Mouse (Mus musculus) embryonic facial prominence, embryonic 12.5 days (tissue): ENCODE measurements around the gene Rtn3. TPM values are rescaled to one million over a fixed set of nuclear protein-coding genes. Genes with fewer than 3 reads are reported as not detected.
A peak's percentile ranks its signal among the peaks of the same experiment; 100 is the strongest.
"Not testable (repeated sequence)": the region's sequence is repeated elsewhere in the genome, so short reads cannot be mapped to it uniquely, and the experiment has no call there.

Experiments
- ATAC-seq: fragments of 200-750 bp; cut with Nextera tagmentation; 2 replicates; pipeline ENCODE4 v1.8.0; 2017; ENCODE audit not compliant: insufficient number of reproducible peaks, insufficient read depth, low FRiP score, low TSS enrichment
- H3K27ac ChIP-seq: fragments of 300-500 bp; sonication (generic); 2 replicates; pipeline ENCODE4 v1.5.1; 2016; ENCODE audit warnings: mild to moderate bottlenecking
- H3K27me3 ChIP-seq: fragments of 300-500 bp; sonication (generic); 2 replicates; pipeline ENCODE4 v1.6.1; 2016; ENCODE audit warnings: mild to moderate bottlenecking, moderate library complexity
- H3K36me3 ChIP-seq: fragments of 300-500 bp; sonication (generic); 2 replicates; pipeline ENCODE4 v1.6.1; 2016; ENCODE audit warnings: mild to moderate bottlenecking
- H3K4me1 ChIP-seq: fragments of 300-500 bp; sonication (generic); 2 replicates; pipeline ENCODE4 v1.6.1; 2016
- H3K4me2 ChIP-seq: fragments of 300-500 bp; sonication (generic); replicated peaks from 2 replicates; pipeline ENCODE4 v1.6.1; 2016; ENCODE audit warnings: mild to moderate bottlenecking, moderate library complexity
- H3K4me3 ChIP-seq: fragments of 300-500 bp; sonication (generic); 2 replicates; pipeline ENCODE4 v1.5.1; 2016; ENCODE audit warnings: mild to moderate bottlenecking
- H3K9ac ChIP-seq: fragments of 300-500 bp; sonication (generic); 2 replicates; pipeline ENCODE4 v1.6.1; 2016; ENCODE audit warnings: mild to moderate bottlenecking, moderate library complexity
- H3K9me3 ChIP-seq: fragments of 300-500 bp; sonication (generic); 2 replicates; pipeline ENCODE4 v1.6.1; 2016; ENCODE audit warnings: mild to moderate bottlenecking, moderate library complexity
- WGBS: fragments of 180-500 bp; shearing (Covaris S2); methylation state at CpG from one replicate; pipeline ENCODE4 v1.1.7; 2016; 5-methylcytosine and 5-hydroxymethylcytosine counted together
- polyA plus RNA-seq: library from polyadenylated mRNA; unstranded; fragments of >200 nt; fragmentation: Nextera tagmentation; extraction: Ambion mirVana; gene quantifications from 2 replicates; pipeline ENCODE4 v1.2.1, GENCODE M21; 2016

Rtn3 gene
- polyA plus RNA-seq, 1 experiment from 2014 or later = 143 TPM

DNA sequence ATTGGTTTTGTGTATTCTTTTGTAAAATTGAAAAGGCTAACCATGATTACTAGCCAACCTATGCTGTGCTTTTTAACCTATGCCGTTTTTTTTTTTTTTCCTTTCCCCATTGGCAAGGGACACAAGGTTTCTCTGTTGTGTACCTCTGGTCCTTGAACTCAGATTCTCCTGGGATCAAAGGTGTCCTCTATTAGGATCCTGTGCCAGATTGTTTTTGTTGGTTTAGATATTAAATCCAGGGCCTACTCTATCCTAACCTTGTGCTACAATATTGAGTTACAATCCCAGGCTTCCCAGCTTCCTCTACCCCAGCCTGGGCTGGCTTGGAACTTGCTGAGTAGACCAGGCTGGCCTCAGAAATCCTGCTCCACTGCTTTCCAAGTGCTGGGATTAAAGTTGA lies 17.6 kb upstream of the Rtn3 start:
- 0 out of 2 replicates have a peak, but pooled peaks cover 3% of the 10 kb centered on the region for H3K4me1 ChIP-seq
- no peak overlapping the region for H3K4me2 ChIP-seq
- H3K4me3 ChIP-seq = no peak overlapping the region
- ATAC-seq = no peak
- H3K27me3 ChIP-seq = no peaks in the 10 kb centered on the region
- H3K9ac ChIP-seq = no peak overlapping the region
- H3K36me3 ChIP-seq = no peaks in the 10 kb centered on the region
- no peak overlapping the region for H3K27ac ChIP-seq
- H3K9me3 ChIP-seq = no peaks in the 10 kb centered on the region
- 77% methylated on average over 1 of the region's 1 CpGs for WGBS

DNA sequence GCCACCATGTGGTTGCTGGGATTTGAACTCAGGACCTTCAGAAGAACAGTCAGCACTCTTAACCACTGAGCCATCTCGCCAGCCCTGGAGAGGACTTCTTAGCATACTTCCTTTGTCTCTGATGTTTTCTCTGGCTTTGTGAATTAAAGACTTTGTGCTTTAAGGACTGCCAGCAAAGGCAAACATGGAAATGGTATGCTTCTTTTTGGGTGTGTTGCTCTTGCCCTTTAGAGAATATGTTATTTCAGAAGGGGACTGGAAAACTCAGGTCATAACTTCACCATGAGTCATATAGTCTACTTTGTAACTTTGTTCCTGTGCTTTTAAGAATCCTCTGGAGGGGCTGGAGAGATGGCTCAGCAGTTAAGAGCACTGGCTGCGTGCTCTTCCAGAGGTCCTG lies 15.7 kb upstream of the Rtn3 start:
- no peak overlapping the region for H3K9ac ChIP-seq
- H3K27me3 ChIP-seq = no peaks in the 10 kb centered on the region
- H3K27ac ChIP-seq = no peak overlapping the region
- 0 out of 2 replicates have a peak, but pooled peaks cover 3% of the 10 kb centered on the region for H3K4me1 ChIP-seq
- ATAC-seq = no peak
- no peak overlapping the region for H3K4me3 ChIP-seq
- H3K9me3 ChIP-seq = no peaks in the 10 kb centered on the region
- H3K36me3 ChIP-seq = no peaks in the 10 kb centered on the region
- 94% methylated on average over 2 of the region's 2 CpGs for WGBS
- H3K4me2 ChIP-seq = no peak overlapping the region

DNA sequence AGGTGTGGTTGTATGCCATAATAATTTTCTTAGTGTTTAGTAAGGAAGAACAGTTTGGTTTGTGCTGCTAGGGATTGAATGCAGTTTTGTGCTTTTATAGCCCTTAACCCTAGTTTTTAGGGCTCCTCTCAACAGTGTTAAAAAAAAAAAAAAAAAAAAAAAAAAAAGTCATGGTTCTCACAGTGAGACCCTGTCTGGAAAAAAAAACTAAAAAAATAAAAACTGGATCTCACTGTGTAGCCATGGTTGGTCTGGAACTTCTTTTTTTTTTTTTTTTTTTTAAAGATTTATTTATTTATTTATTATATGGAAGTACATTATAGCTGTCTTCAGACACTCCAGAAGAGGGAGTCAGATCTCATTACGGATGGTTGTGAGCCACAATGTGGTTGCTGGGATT lies 13.0 kb upstream of the Rtn3 start:
- not testable (repeated sequence) for H3K4me2 ChIP-seq, H3K9ac ChIP-seq, ATAC-seq, H3K4me1 ChIP-seq, H3K36me3 ChIP-seq, H3K27me3 ChIP-seq, H3K9me3 ChIP-seq, H3K4me3 ChIP-seq, H3K27ac ChIP-seq
- 79% methylated on average over 1 of the region's 1 CpGs for WGBS

DNA sequence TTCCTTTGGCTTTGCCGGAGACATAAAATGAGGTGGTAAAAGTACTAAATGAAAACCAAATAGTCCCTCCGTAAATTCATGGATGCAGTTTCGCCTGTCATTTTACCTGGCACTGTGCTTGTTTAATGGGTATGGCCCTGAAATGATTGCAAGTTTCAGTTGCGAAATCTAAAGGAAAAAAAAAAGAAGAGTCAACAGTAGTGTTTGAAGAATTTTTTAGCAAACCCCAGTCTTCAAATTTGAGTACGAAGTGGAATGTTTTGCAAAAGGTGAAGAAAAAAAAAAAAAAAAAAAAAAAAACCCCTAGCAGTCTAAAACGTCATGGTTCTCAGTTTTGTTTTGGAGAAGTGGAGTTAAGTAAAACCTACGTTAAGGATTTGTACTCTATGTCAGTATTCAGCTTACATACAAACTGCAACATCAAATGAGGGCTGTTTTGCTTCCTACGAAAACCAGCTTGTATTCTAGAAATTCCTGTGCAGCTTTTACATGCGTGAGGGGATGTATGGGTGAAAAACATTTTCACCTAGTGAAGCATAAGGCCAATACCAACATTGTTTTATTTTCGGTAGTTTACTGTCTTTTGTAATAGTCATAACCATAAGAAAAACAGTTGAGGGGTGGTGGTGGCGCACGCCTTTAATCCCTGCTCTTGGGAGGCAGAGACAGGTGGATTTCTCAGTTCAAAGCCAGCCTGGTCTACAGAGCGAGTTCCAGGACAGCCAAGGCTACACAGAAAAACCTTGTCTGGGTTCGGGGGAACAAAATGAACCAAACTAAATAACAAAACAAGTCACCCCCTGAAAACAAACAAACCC lies 12.3 kb upstream of the Rtn3 start:
- H3K4me3 ChIP-seq = peak overlapping the region; percentile 68
- 0 out of 2 replicates have a peak, but pooled peaks cover 3% of the 10 kb centered on the region for H3K4me1 ChIP-seq
- no peaks in the 10 kb centered on the region for H3K27me3 ChIP-seq
- H3K36me3 ChIP-seq = no peaks in the 10 kb centered on the region
- no peaks in the 10 kb centered on the region for H3K9me3 ChIP-seq
- H3K4me2 ChIP-seq = peak overlapping the region; percentile 65
- WGBS = 46% methylated on average over 14 of the region's 14 CpGs
- H3K27ac ChIP-seq = no peak overlapping the region
- ATAC-seq = no peak
- H3K9ac ChIP-seq = peak overlapping the region; percentile 82; the same call in 1 of the 2 replicates

DNA sequence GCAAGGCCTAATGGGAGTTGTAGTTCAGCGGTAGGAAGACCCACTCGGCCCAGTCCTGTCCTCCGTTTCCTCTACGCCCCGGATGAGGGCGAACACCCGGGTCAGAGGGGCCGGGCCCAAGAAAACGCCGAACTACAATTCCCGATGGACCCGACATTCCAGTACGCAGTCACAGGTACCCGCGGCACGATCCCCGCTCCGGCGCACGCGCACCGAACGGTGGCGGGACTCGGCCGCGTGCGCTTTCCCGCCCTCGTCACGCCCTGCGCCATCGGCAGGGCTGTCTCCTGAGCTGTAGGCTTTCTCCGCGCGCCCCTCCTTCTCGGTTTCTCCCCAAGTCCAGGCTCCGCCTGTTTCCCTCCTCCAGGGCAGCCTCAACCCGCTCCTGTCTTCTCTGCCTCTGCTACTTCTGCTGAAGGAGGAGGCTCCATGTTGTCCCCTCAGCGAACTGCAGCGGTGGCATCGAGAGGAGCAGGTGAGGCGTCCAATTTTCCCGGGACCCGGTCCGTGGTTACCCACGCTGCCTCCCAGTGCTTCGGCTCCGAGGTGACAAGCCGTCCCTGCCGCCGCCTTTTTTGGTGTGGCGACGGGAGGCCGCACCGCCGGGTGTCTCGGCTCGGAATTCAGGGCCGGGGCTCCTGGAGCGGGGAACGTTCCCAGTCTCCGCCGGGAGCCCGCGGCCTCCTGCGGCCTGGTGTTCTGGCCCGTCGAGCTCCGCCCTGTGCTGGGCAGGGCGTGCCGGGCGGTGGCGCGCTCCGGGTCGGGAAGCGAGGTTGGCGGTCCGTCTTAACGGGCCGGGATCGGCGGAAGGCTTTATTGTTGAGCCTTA lies 11.3 kb upstream of the Rtn3 start:
- no peaks in the 10 kb centered on the region for H3K36me3 ChIP-seq
- H3K4me2 ChIP-seq = peak overlapping the region; percentile 65
- H3K27me3 ChIP-seq = no peaks in the 10 kb centered on the region
- no peaks in the 10 kb centered on the region for H3K9me3 ChIP-seq
- WGBS = under 1% methylated on average over 84 of the region's 84 CpGs
- peak overlapping the region; percentile 82 for H3K9ac ChIP-seq
- ATAC-seq = peak; percentile 97
- H3K27ac ChIP-seq = peak overlapping the region; percentile 98
- H3K4me3 ChIP-seq = peak overlapping the region; percentile 68
- 0 out of 2 replicates have a peak, but pooled peaks cover 3% of the 10 kb centered on the region for H3K4me1 ChIP-seq

DNA sequence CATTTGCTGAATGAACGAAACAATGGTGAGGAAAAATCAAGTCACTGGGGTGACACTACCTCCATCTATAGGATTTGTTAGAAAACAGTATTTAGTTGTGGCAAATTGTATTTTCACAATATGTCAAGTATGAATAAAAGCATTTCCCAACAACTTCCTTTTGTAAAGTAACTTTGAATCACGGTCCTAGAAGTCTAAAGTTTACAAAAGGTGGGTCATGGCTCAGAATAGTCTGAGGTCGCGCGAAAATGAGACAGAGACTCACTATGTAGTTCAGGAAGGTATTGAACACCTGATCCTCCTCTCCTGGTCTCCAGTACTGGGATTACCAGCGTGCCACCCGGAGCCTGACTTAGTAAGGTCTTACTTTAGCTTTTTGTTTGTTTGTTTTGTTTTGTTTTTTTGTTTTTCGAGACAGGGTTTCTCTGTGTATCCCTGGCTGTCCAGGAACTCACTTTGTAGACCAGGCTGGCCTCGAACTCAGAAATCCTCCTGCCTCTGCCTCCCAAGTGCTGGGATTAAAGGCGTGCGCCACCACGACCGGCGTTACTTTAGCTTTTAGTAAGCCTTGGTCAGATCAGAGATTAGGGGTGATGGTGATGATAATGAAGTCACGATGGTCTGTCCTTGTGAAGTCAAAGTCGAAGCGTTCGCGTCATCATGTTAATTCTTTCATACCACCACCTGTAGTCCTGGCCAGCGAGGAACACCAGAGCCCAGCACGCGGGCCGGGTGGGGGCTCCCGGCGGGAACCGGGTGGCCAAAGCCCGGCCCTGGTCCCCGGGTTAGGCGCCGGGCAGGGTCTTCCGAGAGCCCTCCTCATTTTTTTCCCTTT lies 10.5 kb upstream of the Rtn3 start, which contains the start of gene Atl3:
Gene Atl3 (plus strand): TSS at position 689 of the 835 bp plus-strand sequence.
- peak within 1 kb of the TSS; percentile 68 for H3K4me3 ChIP-seq
- peak within 1 kb of the TSS; percentile 82 for H3K9ac ChIP-seq
- no peaks in the 10 kb centered on the region for H3K9me3 ChIP-seq
- 31% methylated on average over 31 of the region's 31 CpGs for WGBS
- H3K4me2 ChIP-seq = peak within 1 kb of the TSS; percentile 65
- ATAC-seq = no peak
- no peaks in the 10 kb centered on the region for H3K27me3 ChIP-seq
- no peaks in the 10 kb centered on the region for H3K36me3 ChIP-seq
- H3K4me1 ChIP-seq = 0 out of 2 replicates have a peak, but pooled peaks cover 3% of the 10 kb centered on the region
- peak within 1 kb of the TSS; percentile 98 for H3K27ac ChIP-seq

DNA sequence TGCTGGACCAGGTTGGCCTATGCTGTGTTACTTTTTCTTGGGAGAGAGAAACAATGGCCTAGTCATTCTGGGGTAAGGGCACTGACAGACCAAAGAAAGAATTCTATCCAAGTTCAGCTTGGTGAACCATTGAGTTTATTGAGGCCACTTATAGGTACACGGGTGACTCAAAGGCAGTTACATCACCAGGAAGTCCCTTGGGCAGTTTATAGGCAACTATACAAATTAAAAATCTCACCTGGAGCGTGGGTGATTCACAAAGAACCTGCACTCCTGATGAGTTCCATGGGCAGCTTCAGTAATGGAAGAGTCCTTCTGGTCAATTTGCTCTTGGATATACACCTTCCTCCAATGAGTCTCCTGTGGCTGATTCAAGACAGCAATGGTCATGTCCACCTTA lies 9.6 kb upstream of the Rtn3 start:
- 0 out of 2 replicates have a peak, but pooled peaks cover 3% of the 10 kb centered on the region for H3K4me1 ChIP-seq
- no peak overlapping the region for H3K4me2 ChIP-seq
- H3K4me3 ChIP-seq = no peak overlapping the region
- no peaks in the 10 kb centered on the region for H3K27me3 ChIP-seq
- H3K27ac ChIP-seq = no peak overlapping the region
- WGBS = 92% methylated on average over 2 of the region's 2 CpGs
- no peaks in the 10 kb centered on the region for H3K9me3 ChIP-seq
- no peak overlapping the region for H3K9ac ChIP-seq
- no peaks in the 10 kb centered on the region for H3K36me3 ChIP-seq
- no peak for ATAC-seq

DNA sequence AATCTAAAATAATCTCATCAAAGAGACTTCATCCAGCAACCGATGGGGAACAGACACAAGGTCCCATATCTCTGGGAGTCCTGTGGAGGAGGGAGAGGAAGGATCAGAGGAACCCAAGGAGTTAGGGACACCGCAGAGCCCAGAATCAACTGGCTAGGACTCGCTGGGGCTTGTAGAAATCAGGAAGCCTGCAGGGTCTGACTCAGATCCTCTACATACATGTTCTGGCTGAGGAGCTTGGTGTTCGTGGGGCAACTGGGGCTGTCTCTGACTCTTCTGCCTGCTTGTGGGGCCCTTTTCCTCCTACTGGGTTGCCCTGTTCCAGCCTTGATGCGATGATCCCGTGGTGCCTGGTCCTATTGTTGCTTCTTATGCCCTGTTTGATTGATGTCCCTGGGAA lies 8.9 kb upstream of the Rtn3 start:
- Histone ChIP-seq H3K4me2 (no peak overlapping the region), H3K9ac (no peak overlapping the region), H3K9me3 (no peaks in the 10 kb centered on the region), H3K27me3 (no peaks in the 10 kb centered on the region), H3K4me1 (no peaks in the 10 kb centered on the region), H3K4me3 (no peak overlapping the region), H3K36me3 (no peaks in the 10 kb centered on the region), H3K27ac (no peak overlapping the region)
- WGBS = 90% methylated on average over 6 of the region's 6 CpGs
- no peak for ATAC-seq

DNA sequence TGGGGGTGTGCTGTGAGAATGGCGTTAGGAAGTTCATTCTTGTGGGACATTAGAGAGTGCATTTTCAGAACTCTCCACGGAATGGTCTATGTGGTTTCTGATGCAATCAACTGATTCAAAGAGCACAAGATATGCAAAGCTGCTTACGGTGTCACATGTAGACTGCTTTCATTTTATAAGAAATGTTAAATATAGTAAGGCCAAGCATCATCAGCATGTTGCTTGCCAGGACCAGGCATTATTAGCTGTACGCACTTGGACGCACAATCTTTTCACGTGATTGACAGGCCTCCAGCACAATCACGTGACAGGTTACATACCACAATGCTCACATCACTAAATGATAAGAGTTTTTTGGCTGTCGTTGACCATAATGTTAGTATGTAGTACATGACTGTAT lies 4.6 kb upstream of the Rtn3 start:
- no peak for ATAC-seq
- Histone ChIP-seq H3K9ac (no peak overlapping the region), H3K4me2 (no peak overlapping the region), H3K4me1 (no peaks in the 10 kb centered on the region), H3K27ac (no peak overlapping the region), H3K36me3 (no peaks in the 10 kb centered on the region), H3K4me3 (no peak overlapping the region), H3K9me3 (no peaks in the 10 kb centered on the region), H3K27me3 (no peaks in the 10 kb centered on the region)
- WGBS = 83% methylated on average over 8 of the region's 8 CpGs

DNA sequence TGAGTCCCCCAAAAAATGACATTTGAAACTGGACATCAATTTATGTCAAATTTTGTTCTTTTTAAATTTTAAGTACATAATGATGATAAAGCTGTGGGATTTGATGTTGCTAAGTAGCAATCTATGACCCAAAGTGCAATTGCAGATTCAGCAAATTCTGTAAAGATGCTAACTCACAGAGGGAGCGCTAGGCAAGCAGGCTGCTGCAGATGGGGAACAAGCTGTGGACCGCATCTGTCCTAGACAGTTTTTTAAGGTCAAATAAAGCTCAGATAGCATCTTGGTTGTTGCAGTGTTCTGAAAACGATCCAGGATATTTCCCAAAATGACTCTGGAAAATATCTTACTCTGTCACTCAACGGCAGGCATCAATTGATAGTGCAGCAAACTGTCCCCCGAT lies 995 bp upstream of the Rtn3 start:
- H3K4me3 ChIP-seq = no peak overlapping the region
- H3K4me1 ChIP-seq = peaks cover 9% of the 10 kb centered on the region
- WGBS = 63% methylated on average over 5 of the region's 5 CpGs
- no peak overlapping the region for H3K27ac ChIP-seq
- no peaks in the 10 kb centered on the region for H3K36me3 ChIP-seq
- no peak overlapping the region for H3K9ac ChIP-seq
- ATAC-seq = no peak
- no peaks in the 10 kb centered on the region for H3K27me3 ChIP-seq
- H3K9me3 ChIP-seq = no peaks in the 10 kb centered on the region
- peak overlapping the region; percentile 69; the same call in 1 of the 2 replicates for H3K4me2 ChIP-seq

DNA sequence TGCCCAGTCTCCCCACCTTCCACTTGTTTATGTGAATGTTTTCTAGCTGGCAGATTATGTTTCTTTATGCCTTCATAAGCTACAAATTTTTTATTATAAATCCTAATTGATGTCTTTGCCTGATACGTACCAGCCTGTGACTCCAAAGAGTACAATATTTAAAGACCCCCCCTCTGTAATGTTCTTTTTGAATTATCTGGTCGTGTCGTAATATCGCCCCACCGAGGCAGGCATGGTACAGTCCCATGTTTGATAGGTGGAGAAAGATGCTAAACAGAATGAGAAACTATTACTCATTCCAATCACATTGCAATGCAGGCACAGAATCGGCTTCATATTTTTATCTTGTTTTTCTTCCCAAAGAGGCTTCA lies 416 bp upstream of the Rtn3 start:
- Histone ChIP-seq H3K4me3 (peak overlapping the region; percentile 98), H3K9ac (no peak overlapping the region; the same call in 1 of the 2 replicates), H3K27ac (peak overlapping the region; percentile 99; the same call in 1 of the 2 replicates), H3K27me3 (no peaks in the 10 kb centered on the region), H3K4me1 (peaks cover 9% of the 10 kb centered on the region), H3K4me2 (peak overlapping the region; percentile 69), H3K36me3 (no peaks in the 10 kb centered on the region), H3K9me3 (no peaks in the 10 kb centered on the region)
- WGBS = 4% methylated on average over 6 of the region's 6 CpGs
- ATAC-seq = peak; percentile 28; the same call in 1 of the 2 replicates
